Mouse (Mus musculus): ENCODE results near the gene Ptn. TPM values are rescaled to one million over a fixed set of nuclear protein-coding genes. Genes with fewer than 3 reads are reported as not detected.

Ptn gene
- polyA plus RNA-seq, 1 experiment from 2014 or later, result 232 TPM

GRCm38 (mm10) chr6:36834695-36835265 lies 24.8 kb upstream of the Ptn start:
- no peaks in the 10 kb centered on the region for H3K9me3 ChIP-seq
- WGBS, result 83% methylated on average over 4 of the region's 4 CpGs
- no peak for DNase-seq (ENCODE audit: low spot score)

GRCm38 (mm10) chr6:36832681-36833080 lies 22.7 kb upstream of the Ptn start:
- no peaks in the 10 kb centered on the region for H3K9me3 ChIP-seq
- peaks cover 7% of the 10 kb centered on the region; the same call in 1 of the 2 replicates for H3K4me1 ChIP-seq (replicated peaks)
- H3K27me3 ChIP-seq (ENCODE audit: insufficient read depth, poor library complexity, severe bottlenecking), result no peaks in the 10 kb centered on the region
- H3K4me3 ChIP-seq, result no peak overlapping the region
- DNase-seq (ENCODE audit: low spot score), result no peak
- WGBS, result 83% methylated on average over 4 of the region's 4 CpGs
- H3K27ac ChIP-seq, result no peak overlapping the region
- no peaks in the 10 kb centered on the region for H3K36me3 ChIP-seq

More at GRCm38 (mm10) chr6:36834695-36835265, 24.8 kb upstream of the Ptn start:
- no peaks in the 10 kb centered on the region for H3K27me3 ChIP-seq (ENCODE audit: insufficient read depth, poor library complexity, severe bottlenecking)
- H3K27ac ChIP-seq, result no peak overlapping the region
- no peak overlapping the region for H3K4me3 ChIP-seq
- H3K36me3 ChIP-seq, result no peaks in the 10 kb centered on the region
- H3K4me1 ChIP-seq (replicated peaks), result peaks cover 7% of the 10 kb centered on the region; the same call in 1 of the 2 replicates

GRCm38 (mm10) chr6:36832207-36832606 lies 22.2 kb upstream of the Ptn start:
- no peak overlapping the region for H3K27ac ChIP-seq
- no peak overlapping the region for H3K4me3 ChIP-seq
- WGBS, result 90% methylated on average over 2 of the region's 2 CpGs
- no peaks in the 10 kb centered on the region for H3K36me3 ChIP-seq
- H3K4me1 ChIP-seq (replicated peaks), result peaks cover 7% of the 10 kb centered on the region; the same call in 1 of the 2 replicates
- no peaks in the 10 kb centered on the region for H3K27me3 ChIP-seq (ENCODE audit: insufficient read depth, poor library complexity, severe bottlenecking)
- no peaks in the 10 kb centered on the region for H3K9me3 ChIP-seq
- no peak for DNase-seq (ENCODE audit: low spot score)

GRCm38 (mm10) chr6:36830371-36830925 lies 20.4 kb upstream of the Ptn start:
- whole genome bisulfite sequencing, result 86% methylated on average over 9 of the region's 9 CpGs
- no peak overlapping the region for H3K27ac ChIP-seq
- no peak for DNase-seq (ENCODE audit: low spot score)
- no peak overlapping the region for H3K4me3 ChIP-seq
- H3K9me3 ChIP-seq, result no peaks in the 10 kb centered on the region
- H3K4me1 ChIP-seq (replicated peaks), result no peaks in the 10 kb centered on the region
- no peaks in the 10 kb centered on the region for H3K36me3 ChIP-seq
- no peaks in the 10 kb centered on the region for H3K27me3 ChIP-seq (ENCODE audit: insufficient read depth, poor library complexity, severe bottlenecking)

- DNase-seq (ENCODE audit: low spot score), result no peak
- Histone ChIP-seq H3K36me3 (no peaks in the 10 kb centered on the region), H3K9me3 (no peaks in the 10 kb centered on the region), H3K4me3 (no peak overlapping the region), H3K27me3 (ENCODE audit: insufficient read depth, poor library complexity, severe bottlenecking) (no peaks in the 10 kb centered on the region), H3K27ac (no peak overlapping the region), H3K4me1 (replicated peaks) (peaks cover 10% of the 10 kb centered on the region; the same call in 1 of the 2 replicates)
Measured at GRCm38 (mm10) chr6:36819784-36820050, 9.7 kb upstream of the Ptn start.

GRCm38 (mm10) chr6:36819019-36819783 lies 9.2 kb upstream of the Ptn start:
- 63% methylated on average over 8 of the region's 8 CpGs for WGBS
- no peak overlapping the region for H3K4me3 ChIP-seq
- H3K4me1 ChIP-seq (replicated peaks), result peaks cover 10% of the 10 kb centered on the region; the same call in 1 of the 2 replicates
- no peaks in the 10 kb centered on the region for H3K27me3 ChIP-seq (ENCODE audit: insufficient read depth, poor library complexity, severe bottlenecking)
- H3K27ac ChIP-seq, result peak overlapping the region; percentile 17; the same call in 1 of the 2 replicates
- no peaks in the 10 kb centered on the region for H3K9me3 ChIP-seq
- H3K36me3 ChIP-seq, result no peaks in the 10 kb centered on the region
- DNase-seq (ENCODE audit: low spot score), result no peak

GRCm38 (mm10) chr6:36818281-36819018 lies 8.4 kb upstream of the Ptn start:
- Histone ChIP-seq H3K36me3 (no peaks in the 10 kb centered on the region), H3K27me3 (ENCODE audit: insufficient read depth, poor library complexity, severe bottlenecking) (no peaks in the 10 kb centered on the region), H3K27ac (no peak overlapping the region), H3K4me1 (replicated peaks) (peaks cover 10% of the 10 kb centered on the region; the same call in 1 of the 2 replicates), H3K4me3 (no peak overlapping the region), H3K9me3 (no peaks in the 10 kb centered on the region)
- DNase-seq (ENCODE audit: low spot score), result no peak
- WGBS, result 89% methylated on average over 4 of the region's 4 CpGs

- Histone ChIP-seq H3K27me3 (ENCODE audit: insufficient read depth, poor library complexity, severe bottlenecking) (no peaks in the 10 kb centered on the region; the same call in 1 of the 2 replicates), H3K4me1 (replicated peaks) (peaks cover 10% of the 10 kb centered on the region; the same call in 1 of the 2 replicates), H3K27ac (no peak overlapping the region), H3K4me3 (no peak overlapping the region), H3K36me3 (no peaks in the 10 kb centered on the region), H3K9me3 (no peaks in the 10 kb centered on the region)
- no peak for DNase-seq (ENCODE audit: low spot score)
- 94% methylated on average over 3 of the region's 3 CpGs for WGBS
Measured at GRCm38 (mm10) chr6:36816666-36817065, 6.6 kb upstream of the Ptn start.

- peaks cover 13% of the 10 kb centered on the region for H3K4me1 ChIP-seq (replicated peaks)
- 90% methylated on average over 2 of the region's 2 CpGs for WGBS
- no peak overlapping the region for H3K27ac ChIP-seq
Measured at GRCm38 (mm10) chr6:36815992-36816391, 6.0 kb upstream of the Ptn start.

GRCm38 (mm10) chr6:36812666-36813515 lies 2.9 kb upstream of the Ptn start:
- H3K27ac ChIP-seq, result no peak overlapping the region
- H3K4me3 ChIP-seq, result no peak overlapping the region
- peaks cover 12% of the 10 kb centered on the region for H3K27me3 ChIP-seq (ENCODE audit: insufficient read depth, poor library complexity, severe bottlenecking)
- 82% methylated on average over 7 of the region's 7 CpGs for WGBS
- no peak for DNase-seq (ENCODE audit: low spot score)
- no peaks in the 10 kb centered on the region for H3K36me3 ChIP-seq
- no peaks in the 10 kb centered on the region for H3K9me3 ChIP-seq
- peaks cover 34% of the 10 kb centered on the region for H3K4me1 ChIP-seq (replicated peaks)

More at GRCm38 (mm10) chr6:36815992-36816391, 6.0 kb upstream of the Ptn start:
- Histone ChIP-seq H3K36me3 (no peaks in the 10 kb centered on the region), H3K4me3 (no peak overlapping the region), H3K9me3 (no peaks in the 10 kb centered on the region), H3K27me3 (ENCODE audit: insufficient read depth, poor library complexity, severe bottlenecking) (peaks cover 6% of the 10 kb centered on the region)
- no peak for DNase-seq (ENCODE audit: low spot score)

- peaks cover 48% of the 10 kb centered on the region for H3K4me1 ChIP-seq (replicated peaks)
- peaks cover 12% of the 10 kb centered on the region for H3K27me3 ChIP-seq (ENCODE audit: insufficient read depth, poor library complexity, severe bottlenecking)
- peak overlapping the region; percentile 72 for H3K4me3 ChIP-seq
- H3K27ac ChIP-seq, result peak overlapping the region; percentile 93
- peak; percentile 42 for DNase-seq (ENCODE audit: low spot score)
- no peaks in the 10 kb centered on the region for H3K9me3 ChIP-seq
- 11% methylated on average over 5 of the region's 5 CpGs for WGBS
- peaks cover 15% of the 10 kb centered on the region for H3K36me3 ChIP-seq
Measured at GRCm38 (mm10) chr6:36810448-36810847, 428 bp upstream of the Ptn start.

- DNase-seq (ENCODE audit: low spot score), result peak; percentile 64
- peaks cover 12% of the 10 kb centered on the region for H3K27me3 ChIP-seq (ENCODE audit: insufficient read depth, poor library complexity, severe bottlenecking)
Measured at GRCm38 (mm10) chr6:36809311-36809726, 701 bp downstream of the Ptn start.

More at GRCm38 (mm10) chr6:36809311-36809726, 701 bp downstream of the Ptn start:
- Histone ChIP-seq H3K36me3 (peaks cover 26% of the 10 kb centered on the region), H3K27ac (peak overlapping the region; percentile 93), H3K9me3 (no peaks in the 10 kb centered on the region), H3K4me3 (peak overlapping the region; percentile 72), H3K4me1 (replicated peaks) (peaks cover 50% of the 10 kb centered on the region)
- 2% methylated on average over 7 of the region's 7 CpGs for WGBS

Data from hindbrain, embryonic 10.5 days (tissue).